Mouse (Mus musculus) midbrain, embryonic 10.5 days (tissue): ENCODE data around the gene Aff3. TPM values are rescaled to one million over a fixed set of nuclear protein-coding genes. Genes with fewer than 3 reads are reported as not detected.

Experiments
- DNase-seq: peaks from one replicate; pipeline ENCODE4 v3.0.0-alpha.2; 2017; ENCODE audit warnings: low spot score
- H3K27ac ChIP-seq: fragments of 300-500 bp; sonication (generic); replicated peaks from 2 replicates; pipeline ENCODE4 v1.5.1; 2016; ENCODE audit warnings: mild to moderate bottlenecking
- H3K27me3 ChIP-seq: fragments of 300-500 bp; sonication (generic); 2 replicates; pipeline ENCODE4 v1.6.1; 2016; ENCODE audit warnings: low read depth, mild to moderate bottlenecking; ENCODE audit not compliant: poor library complexity, severe bottlenecking
- H3K36me3 ChIP-seq: fragments of 300-500 bp; sonication (generic); 2 replicates; pipeline ENCODE4 v1.6.1; 2016; ENCODE audit warnings: mild to moderate bottlenecking, moderate library complexity
- H3K4me1 ChIP-seq: fragments of 300-500 bp; sonication (generic); 2 replicates; pipeline ENCODE4 v1.6.1; 2016
- H3K4me3 ChIP-seq: fragments of 300-500 bp; sonication (generic); 2 replicates; pipeline ENCODE4 v1.5.1; 2016; ENCODE audit warnings: mild to moderate bottlenecking, moderate library complexity
- H3K9me3 ChIP-seq: fragments of 300-500 bp; sonication (generic); replicated peaks from 2 replicates; pipeline ENCODE4 v1.6.1; 2016; ENCODE audit warnings: mild to moderate bottlenecking
- WGBS: fragments of 180-500 bp; shearing (Covaris S2); methylation state at CpG from one replicate; pipeline ENCODE4 v1.1.7; 2016; 5-methylcytosine and 5-hydroxymethylcytosine counted together
- polyA plus RNA-seq: library from polyadenylated mRNA; unstranded; fragments of >200 nt; fragmentation: Nextera tagmentation; extraction: Ambion mirVana; gene quantifications from 2 replicates; pipeline ENCODE4 v1.2.1, GENCODE M21; 2016

The Aff3 gene
- polyA plus RNA-seq, 1 experiment from 2014 or later, result 3.0 TPM

DNA sequence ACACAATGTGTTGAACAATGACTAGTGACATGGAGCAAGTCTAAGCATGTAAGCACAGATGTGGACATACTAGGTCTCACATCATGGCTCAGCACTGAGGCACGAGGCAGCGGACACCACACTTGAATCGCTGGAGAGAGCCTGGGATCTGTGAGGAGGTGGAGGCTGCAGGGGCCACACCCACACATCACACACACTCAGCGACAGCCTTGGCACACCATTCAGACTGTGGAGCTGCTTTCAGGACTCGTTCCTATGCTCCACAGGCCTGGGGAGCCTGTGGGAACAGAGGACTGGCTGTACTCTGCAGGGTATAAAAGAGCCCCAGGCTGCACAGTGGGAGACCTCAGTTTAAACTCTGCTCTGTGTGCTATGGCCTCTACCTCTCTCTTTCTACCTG is 270.3 kb downstream of the Aff3 start:
- H3K4me3 ChIP-seq, result no peak overlapping the region
- H3K27ac ChIP-seq, result peak overlapping the region; percentile 64
- no peak for DNase-seq
- H3K36me3 ChIP-seq, result no peaks in the 10 kb centered on the region
- no peaks in the 10 kb centered on the region for H3K9me3 ChIP-seq
- no peaks in the 10 kb centered on the region for H3K27me3 ChIP-seq
- H3K4me1 ChIP-seq, result peaks cover 45% of the 10 kb centered on the region
- 34% methylated on average over 5 of the region's 5 CpGs for WGBS

DNA sequence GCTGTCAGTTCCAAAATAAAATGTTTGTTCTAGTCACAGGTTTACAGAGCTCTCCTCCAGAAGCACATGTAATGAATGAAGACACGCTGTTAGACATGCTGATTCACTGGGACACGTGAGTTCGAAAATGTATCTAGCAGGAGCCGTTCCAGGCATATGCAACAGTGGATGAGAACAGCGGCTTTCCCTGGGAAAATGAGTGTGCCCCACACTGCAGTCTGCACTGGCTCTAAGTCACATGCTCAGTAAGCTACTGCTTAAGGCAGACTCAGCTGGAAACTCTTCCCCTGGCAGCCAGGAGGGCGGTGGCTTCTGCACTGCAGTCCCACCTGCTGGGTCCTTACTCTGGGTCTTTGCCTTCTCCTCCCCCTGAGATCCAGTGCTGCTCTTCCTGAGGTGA is 271.2 kb downstream of the Aff3 start:
- H3K4me1 ChIP-seq, result peaks cover 43% of the 10 kb centered on the region
- H3K36me3 ChIP-seq, result no peaks in the 10 kb centered on the region
- H3K27ac ChIP-seq, result peak overlapping the region; percentile 63
- 0 out of 2 replicates have a peak, but pooled peaks cover 3% of the 10 kb centered on the region for H3K27me3 ChIP-seq
- H3K4me3 ChIP-seq, result no peak overlapping the region
- no peak for DNase-seq
- 45% methylated on average over 6 of the region's 6 CpGs for WGBS
- no peaks in the 10 kb centered on the region for H3K9me3 ChIP-seq

DNA sequence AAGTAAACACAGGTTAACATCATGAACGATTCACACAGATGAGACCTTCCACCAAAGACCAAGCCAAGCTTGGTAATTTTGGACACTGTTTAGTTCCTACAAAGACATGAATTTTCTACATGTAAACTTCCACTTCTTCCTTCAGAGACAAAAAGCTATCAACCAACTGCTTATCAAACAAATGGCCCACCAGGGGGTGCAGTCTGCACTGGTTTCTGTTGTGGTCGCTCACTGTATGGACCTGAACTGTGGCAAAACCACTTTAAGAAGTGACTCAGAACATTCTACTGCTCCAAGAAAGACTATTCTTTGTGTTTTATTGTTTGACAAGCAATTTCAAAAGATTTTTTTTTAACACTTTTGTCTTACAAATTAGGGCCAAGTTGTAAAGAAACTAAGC is 271.8 kb downstream of the Aff3 start:
- no peak overlapping the region for H3K4me3 ChIP-seq
- no peaks in the 10 kb centered on the region for H3K9me3 ChIP-seq
- H3K36me3 ChIP-seq, result no peaks in the 10 kb centered on the region
- peaks cover 41% of the 10 kb centered on the region for H3K4me1 ChIP-seq
- 74% methylated on average over 2 of the region's 2 CpGs for WGBS
- H3K27me3 ChIP-seq, result 0 out of 2 replicates have a peak, but pooled peaks cover 6% of the 10 kb centered on the region
- DNase-seq, result peak; percentile 54
- H3K27ac ChIP-seq, result no peak overlapping the region

DNA sequence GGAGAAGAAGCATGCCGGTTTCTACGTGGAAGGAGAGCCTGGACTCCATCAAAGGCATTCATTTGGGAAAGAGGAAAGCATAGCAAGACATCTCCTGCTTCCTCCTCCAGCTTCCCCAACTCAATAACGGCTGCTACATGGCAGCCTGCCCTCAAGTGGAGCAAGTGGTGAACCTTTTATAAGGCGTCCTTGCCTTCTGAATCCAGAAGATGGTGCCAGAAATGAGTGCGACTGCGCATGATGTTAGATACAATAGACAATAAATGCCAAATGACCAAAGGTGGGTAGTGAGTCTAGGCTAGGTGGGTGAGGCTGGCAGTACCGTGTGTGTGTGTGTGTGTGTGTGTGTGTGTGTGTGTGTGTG is 273.9 kb downstream of the Aff3 start:
- H3K27me3 ChIP-seq, result 0 out of 2 replicates have a peak, but pooled peaks cover 6% of the 10 kb centered on the region
- no peak overlapping the region for H3K27ac ChIP-seq
- 85% methylated on average over 7 of the region's 7 CpGs for WGBS
- no peak overlapping the region for H3K4me3 ChIP-seq
- H3K36me3 ChIP-seq, result no peaks in the 10 kb centered on the region
- no peaks in the 10 kb centered on the region for H3K9me3 ChIP-seq
- H3K4me1 ChIP-seq, result peaks cover 47% of the 10 kb centered on the region
- no peak for DNase-seq

DNA sequence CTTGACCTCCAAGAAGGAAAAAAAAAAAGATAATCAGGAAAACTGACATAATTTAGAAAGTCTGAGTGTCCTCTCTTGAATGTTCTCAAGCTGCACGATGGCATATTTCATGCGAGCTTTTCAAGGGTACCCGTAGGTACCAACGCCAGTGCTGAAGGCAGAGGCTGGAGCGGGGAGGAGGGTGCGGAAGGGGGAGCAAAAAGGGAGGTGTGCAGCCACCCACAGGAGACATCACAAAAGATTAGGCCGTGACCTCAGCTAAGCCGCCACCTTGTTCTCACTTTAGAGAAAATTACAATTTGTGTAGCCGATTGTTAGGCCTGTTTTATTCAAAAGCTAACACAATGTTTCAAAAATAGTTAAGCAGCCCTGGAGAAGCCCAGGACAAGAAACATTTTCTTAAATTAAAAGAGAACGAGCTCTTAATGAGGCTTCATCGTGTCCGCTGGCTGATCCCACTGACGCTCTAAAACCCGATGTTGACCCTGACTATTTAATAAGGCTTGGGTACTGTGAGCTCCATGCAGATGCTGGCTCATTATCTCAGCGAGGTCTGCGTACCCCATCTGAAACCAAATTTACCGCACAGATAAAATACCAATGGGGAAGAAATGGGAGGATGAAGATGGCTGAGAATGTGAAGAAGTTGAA is 274.4 kb downstream of the Aff3 start:
- Histone ChIP-seq H3K4me3 (no peak overlapping the region), H3K27me3 (0 out of 2 replicates have a peak, but pooled peaks cover 6% of the 10 kb centered on the region), H3K9me3 (no peaks in the 10 kb centered on the region), H3K36me3 (no peaks in the 10 kb centered on the region), H3K4me1 (peaks cover 42% of the 10 kb centered on the region), H3K27ac (no peak overlapping the region)
- DNase-seq, result no peak
- 80% methylated on average over 17 of the region's 17 CpGs for WGBS

DNA sequence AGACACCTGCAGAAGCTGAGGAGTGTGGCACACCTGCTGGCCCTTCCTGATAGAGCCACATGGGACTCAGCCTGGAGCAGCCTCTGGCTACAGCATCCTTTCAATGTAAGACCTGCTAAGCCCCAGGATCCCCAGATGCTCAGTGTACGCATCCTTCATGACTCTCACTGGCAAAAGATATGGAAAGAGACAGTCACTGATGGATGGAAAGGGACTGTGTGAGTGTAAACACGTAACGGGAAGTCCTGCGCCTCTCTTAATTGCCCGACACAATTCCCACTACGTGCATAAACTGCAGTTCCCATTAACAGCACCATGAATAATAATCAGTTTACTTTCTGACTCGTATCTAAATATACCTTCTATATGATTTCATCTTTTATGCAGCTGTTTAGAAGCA is 275.2 kb downstream of the Aff3 start:
- Histone ChIP-seq H3K9me3 (no peaks in the 10 kb centered on the region), H3K4me1 (peaks cover 40% of the 10 kb centered on the region), H3K36me3 (no peaks in the 10 kb centered on the region), H3K27ac (no peak overlapping the region), H3K4me3 (no peak overlapping the region), H3K27me3 (0 out of 2 replicates have a peak, but pooled peaks cover 6% of the 10 kb centered on the region)
- DNase-seq, result no peak
- 94% methylated on average over 7 of the region's 7 CpGs for WGBS

DNA sequence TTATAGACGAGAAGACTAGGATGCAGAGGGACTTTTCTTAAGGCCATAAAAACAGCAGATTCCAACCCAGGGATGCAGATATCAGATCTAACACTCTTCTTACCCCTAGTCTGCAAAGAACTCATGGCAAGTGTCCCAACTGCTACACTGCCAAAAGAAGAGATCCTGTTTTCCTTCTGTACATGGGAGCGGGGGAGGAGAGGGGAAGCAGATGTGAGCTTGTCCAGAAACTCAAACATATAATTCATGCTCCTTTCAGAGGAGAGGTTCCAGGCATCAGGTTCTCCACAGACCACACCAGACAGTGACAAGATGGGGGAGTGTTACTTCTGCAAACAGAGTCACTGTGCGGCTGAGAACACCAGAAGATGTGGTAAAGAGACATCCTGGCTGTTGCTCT is 276.3 kb downstream of the Aff3 start:
- Histone ChIP-seq H3K4me3 (no peak overlapping the region), H3K27me3 (0 out of 2 replicates have a peak, but pooled peaks cover 6% of the 10 kb centered on the region), H3K4me1 (peaks cover 36% of the 10 kb centered on the region), H3K27ac (no peak overlapping the region), H3K9me3 (no peaks in the 10 kb centered on the region), H3K36me3 (no peaks in the 10 kb centered on the region)
- WGBS, result 86% methylated on average over 3 of the region's 3 CpGs
- DNase-seq, result no peak

DNA sequence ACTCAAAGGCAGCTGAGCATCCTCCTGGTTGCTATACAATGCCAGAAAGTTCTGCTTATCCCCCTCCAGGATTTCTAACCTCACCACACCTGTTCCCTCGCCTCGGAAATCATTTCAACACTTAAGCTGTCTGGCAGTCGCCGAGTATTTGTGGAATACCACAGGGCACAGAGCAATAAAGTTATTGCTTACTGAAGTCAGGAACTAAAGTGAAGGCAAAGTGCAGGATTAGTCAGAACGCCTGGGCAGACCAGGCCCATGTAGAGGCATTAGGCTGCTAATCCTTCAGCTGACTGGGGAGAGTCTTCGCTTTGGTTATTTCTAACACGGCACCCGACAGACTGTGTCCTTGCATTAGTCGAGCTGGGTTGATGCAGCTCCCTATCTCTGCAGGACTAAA is 277.3 kb downstream of the Aff3 start:
- WGBS, result 61% methylated on average over 9 of the region's 9 CpGs
- no peaks in the 10 kb centered on the region for H3K36me3 ChIP-seq
- H3K27ac ChIP-seq, result no peak overlapping the region
- peaks cover 33% of the 10 kb centered on the region for H3K4me1 ChIP-seq
- H3K9me3 ChIP-seq, result no peaks in the 10 kb centered on the region
- no peak for DNase-seq
- H3K27me3 ChIP-seq, result 0 out of 2 replicates have a peak, but pooled peaks cover 6% of the 10 kb centered on the region
- no peak overlapping the region for H3K4me3 ChIP-seq

DNA sequence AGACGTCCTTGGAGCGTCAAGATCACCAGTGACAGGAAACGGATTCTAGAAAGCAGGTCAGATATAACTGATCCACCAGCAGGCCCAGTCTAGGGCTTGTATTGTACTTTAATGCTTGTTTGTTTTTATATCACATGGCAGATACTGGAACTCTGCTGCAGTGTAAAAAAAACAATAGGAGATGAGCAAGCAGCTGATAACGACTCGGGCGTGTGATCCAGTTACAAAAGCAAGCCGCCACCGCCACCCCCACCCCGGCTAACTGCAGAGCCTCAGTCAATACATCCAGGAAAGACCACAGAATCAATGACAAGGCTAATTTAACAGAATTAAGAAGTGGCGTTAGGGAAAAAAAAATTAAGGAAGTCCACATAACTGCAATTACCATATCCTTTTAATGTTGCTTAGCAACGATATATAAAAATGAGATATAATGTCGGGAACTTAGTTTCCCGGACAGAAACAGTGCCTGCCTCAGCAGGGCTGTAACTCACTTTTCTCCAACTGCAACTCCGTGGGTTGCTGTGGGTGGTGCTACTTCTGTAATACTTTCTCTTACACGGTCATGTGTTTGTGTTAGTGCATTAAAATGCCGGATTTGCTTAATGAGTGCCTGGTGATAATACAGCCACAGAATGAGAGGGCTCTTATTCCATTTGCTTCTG is 280.2 kb downstream of the Aff3 start:
- Histone ChIP-seq H3K27me3 (0 out of 2 replicates have a peak, but pooled peaks cover 6% of the 10 kb centered on the region), H3K36me3 (peaks cover 7% of the 10 kb centered on the region), H3K9me3 (peaks cover 10% of the 10 kb centered on the region; the same call in 1 of the 2 replicates), H3K4me3 (no peak overlapping the region), H3K27ac (peak overlapping the region; percentile 33; the same call in 1 of the 2 replicates), H3K4me1 (peaks cover 23% of the 10 kb centered on the region)
- WGBS, result 59% methylated on average over 16 of the region's 16 CpGs
- no peak for DNase-seq

DNA sequence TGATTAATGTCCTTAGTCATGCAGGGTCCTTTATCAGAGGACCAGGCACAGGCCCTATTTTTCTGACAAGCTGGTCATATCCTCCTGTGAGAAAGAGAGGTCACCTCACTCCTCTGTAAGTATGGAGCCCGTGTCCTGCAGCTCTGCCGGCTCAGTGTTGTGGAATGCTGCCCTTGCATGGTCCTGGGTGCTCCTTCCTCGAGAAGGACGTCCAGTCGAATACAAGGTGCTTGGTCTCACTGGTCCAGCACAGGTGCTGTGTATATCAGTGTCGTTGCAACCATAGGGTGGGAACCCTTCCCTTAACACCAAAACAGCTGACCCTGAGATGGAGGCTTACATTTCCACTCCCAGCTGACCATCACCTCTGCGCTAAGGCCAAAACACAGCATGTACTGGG is 280.7 kb downstream of the Aff3 start:
- DNase-seq, result no peak
- H3K4me1 ChIP-seq, result peaks cover 23% of the 10 kb centered on the region
- 0 out of 2 replicates have a peak, but pooled peaks cover 6% of the 10 kb centered on the region for H3K27me3 ChIP-seq
- WGBS, result 86% methylated on average over 7 of the region's 7 CpGs
- H3K27ac ChIP-seq, result peak overlapping the region; percentile 33; the same call in 1 of the 2 replicates
- H3K36me3 ChIP-seq, result peaks cover 7% of the 10 kb centered on the region
- peaks cover 10% of the 10 kb centered on the region; the same call in 1 of the 2 replicates for H3K9me3 ChIP-seq
- H3K4me3 ChIP-seq, result no peak overlapping the region

DNA sequence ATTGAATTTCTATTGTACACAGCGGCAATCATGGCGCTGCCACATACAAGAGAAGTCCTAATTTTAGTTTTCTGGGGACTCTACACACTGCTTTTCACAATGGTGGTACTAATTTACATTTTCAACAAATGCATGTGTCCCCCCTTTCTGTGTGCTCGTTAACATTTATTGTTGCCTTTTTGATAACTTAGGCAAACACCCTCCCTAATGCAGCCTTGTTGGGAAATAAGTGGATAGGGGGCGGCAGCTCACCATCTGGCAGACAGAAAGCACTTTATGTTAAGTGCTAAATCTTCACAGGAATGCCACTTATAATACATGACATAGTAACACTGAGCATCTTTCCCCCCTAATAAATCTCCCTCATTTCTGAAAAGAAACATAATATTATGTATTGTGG is 282.1 kb downstream of the Aff3 start:
- Histone ChIP-seq H3K4me1 (peaks cover 19% of the 10 kb centered on the region), H3K36me3 (peaks cover 7% of the 10 kb centered on the region), H3K4me3 (no peak overlapping the region), H3K9me3 (peaks cover 10% of the 10 kb centered on the region; the same call in 1 of the 2 replicates), H3K27me3 (no peaks in the 10 kb centered on the region), H3K27ac (no peak overlapping the region)
- 92% methylated on average over 4 of the region's 4 CpGs for WGBS
- DNase-seq, result no peak

DNA sequence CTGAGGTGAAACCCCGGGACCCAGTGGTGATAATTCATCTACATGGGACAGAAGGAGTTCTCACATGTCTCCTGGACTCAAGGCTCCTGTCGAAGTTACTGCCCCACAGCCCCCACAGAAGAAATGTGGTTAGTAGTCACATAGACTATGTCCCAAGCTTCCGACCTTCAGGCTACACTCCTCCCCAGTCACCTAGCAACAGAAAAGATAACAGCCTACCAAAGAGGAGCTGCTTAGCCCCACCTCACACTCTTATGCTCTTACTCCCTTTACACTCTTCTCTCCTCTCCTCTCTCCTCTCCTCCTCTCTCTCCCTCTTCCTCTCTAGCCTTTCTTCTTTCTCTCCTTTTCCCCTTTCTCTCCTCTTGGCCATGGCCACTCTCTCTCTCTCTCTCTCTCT is 286.8 kb downstream of the Aff3 start:
- H3K9me3 ChIP-seq, result peaks cover 10% of the 10 kb centered on the region; the same call in 1 of the 2 replicates
- no peak overlapping the region for H3K27ac ChIP-seq
- H3K4me1 ChIP-seq, result no peaks in the 10 kb centered on the region
- H3K27me3 ChIP-seq, result no peaks in the 10 kb centered on the region
- 83% methylated on average over 3 of the region's 3 CpGs for WGBS
- H3K4me3 ChIP-seq, result no peak overlapping the region
- peaks cover 7% of the 10 kb centered on the region for H3K36me3 ChIP-seq
- no peak for DNase-seq

DNA sequence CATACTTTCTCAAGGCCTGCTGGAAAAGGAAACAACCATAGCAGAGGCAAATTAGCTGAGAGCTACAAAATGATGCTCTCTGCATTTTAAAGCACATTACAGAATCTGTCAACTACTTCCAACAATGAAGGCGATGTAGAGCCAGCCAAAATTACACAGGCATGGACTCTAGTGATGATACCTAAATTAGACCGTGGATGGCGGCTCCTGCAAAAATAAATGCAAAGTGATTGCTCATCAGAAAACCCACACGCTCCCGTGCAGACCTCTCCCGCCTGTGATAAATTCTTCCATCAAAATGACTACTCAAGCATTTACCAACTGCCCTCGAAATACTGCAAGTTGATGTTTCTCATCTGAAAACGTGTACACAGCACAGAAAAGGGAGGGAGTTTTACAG is 295.6 kb downstream of the Aff3 start:
- WGBS, result 85% methylated on average over 8 of the region's 8 CpGs

More for the DNA sequence above, 295.6 kb downstream of the Aff3 start:
- no peak for DNase-seq
- Histone ChIP-seq H3K27ac (no peak overlapping the region), H3K9me3 (no peaks in the 10 kb centered on the region), H3K36me3 (no peaks in the 10 kb centered on the region), H3K27me3 (no peaks in the 10 kb centered on the region), H3K4me3 (no peak overlapping the region), H3K4me1 (peaks cover 5% of the 10 kb centered on the region; the same call in 1 of the 2 replicates)
